Mouse (Mus musculus): Measurements from ENCODE around the gene Jph3.

- TF ChIP-seq GATA1 (IDR thresholded peaks at IDR 0.05; ENCODE audit: low read length), result no peak
- no peak for TF ChIP-seq TAL1 (IDR thresholded peaks at IDR 0.05; ENCODE audit: low read length)
Observed at GRCm38 (mm10) chr8:121688496-121688895, 40.9 kb upstream of the Jph3 start.

Data from erythroblast, embryonic 14.5 days (primary cell).